Mouse (Mus musculus): ENCODE data around the gene Nol10.
A peak's percentile ranks its signal among the peaks of the same experiment; 100 is the strongest.
"Not testable (repeated sequence)": the region's sequence is repeated elsewhere in the genome, so short reads cannot be mapped to it uniquely, and the experiment has no call there.

Gene Nol10

DNA sequence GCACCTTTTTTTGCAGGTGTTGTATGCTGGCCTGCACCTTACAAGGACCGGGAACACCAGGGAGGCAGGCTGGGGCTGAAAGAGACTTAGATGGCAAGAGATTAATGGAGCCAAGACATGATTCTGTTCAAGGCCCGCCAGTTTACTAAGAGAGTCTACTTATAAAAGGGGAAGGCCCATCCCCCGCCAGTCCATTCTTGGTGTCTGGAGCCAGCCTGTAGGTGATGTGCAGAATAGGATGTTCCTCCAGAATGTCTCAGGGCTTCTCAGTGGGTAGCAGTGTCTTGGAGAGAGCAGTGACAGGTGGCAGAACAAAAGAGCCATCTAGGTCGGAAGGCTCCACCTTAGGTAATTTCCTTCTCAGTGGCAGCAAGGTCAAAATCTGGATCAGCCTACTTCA lies 111.0 kb downstream of the Nol10 start:
- not testable (repeated sequence) for DNase-seq (ENCODE audit: low spot score in 2 of 2)

DNA sequence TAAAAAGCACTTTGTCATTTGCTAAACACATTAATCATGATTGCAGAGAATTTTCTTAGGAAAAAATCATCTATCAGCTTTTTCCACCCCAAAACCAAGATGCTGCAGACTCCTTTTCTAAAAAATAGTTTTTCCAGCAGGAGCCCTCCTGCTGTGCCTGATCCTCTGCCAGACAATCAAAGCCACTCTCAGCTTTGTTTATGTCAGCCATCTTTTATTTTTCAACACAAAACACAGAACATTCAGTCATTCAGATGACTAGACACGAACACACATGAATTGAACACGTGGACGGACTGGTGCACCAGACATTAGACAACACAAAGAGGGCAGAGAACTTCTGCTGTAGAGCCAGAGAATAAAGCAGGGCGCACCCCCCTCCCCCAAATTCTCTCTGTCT lies 115.4 kb downstream of the Nol10 start:
- DNase-seq (ENCODE audit: low spot score in 2 of 2): no peak

DNA sequence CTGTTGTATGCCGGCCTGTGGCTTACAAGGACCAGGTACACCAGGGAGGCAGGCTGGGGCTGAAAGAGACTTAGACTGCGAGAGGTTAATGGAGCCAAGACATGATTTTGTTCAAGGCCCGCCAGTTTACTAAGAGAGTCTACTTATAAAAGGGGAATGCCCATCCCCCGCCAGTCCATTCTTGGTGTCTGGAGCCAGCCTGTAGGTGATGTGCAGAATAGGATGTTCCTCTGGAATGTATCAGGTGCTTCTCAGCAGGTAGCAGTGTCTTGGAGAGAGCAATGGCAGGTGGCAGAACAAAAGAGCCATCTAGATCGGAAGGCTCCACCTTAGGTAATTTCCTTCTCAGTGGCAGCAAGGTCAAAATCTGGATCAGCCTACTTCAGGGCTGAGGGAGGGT lies 116.3 kb downstream of the Nol10 start:
- not testable (repeated sequence) for DNase-seq (ENCODE audit: low spot score in 2 of 2)

DNA sequence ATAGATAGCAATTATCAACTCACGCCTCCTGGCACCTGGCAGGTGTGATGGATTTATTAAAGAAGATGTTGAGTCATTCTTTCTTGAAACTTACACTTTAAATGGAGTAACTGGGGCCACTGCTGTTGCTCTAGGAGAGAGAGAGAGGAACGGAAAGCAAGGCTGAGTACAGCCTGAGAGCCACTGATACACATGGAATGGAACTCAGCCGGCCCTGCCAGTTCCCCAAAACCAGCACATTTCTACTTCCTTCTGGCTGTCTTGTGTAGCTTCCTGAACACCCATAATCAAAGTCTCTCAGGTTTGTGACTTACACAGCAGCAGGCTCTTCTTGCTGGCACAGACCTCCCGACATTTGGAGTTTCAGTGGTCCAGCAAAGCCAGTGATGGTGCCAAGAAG lies 118.5 kb downstream of the Nol10 start:
- DNase-seq (ENCODE audit: low spot score in 2 of 2): no peak

DNA sequence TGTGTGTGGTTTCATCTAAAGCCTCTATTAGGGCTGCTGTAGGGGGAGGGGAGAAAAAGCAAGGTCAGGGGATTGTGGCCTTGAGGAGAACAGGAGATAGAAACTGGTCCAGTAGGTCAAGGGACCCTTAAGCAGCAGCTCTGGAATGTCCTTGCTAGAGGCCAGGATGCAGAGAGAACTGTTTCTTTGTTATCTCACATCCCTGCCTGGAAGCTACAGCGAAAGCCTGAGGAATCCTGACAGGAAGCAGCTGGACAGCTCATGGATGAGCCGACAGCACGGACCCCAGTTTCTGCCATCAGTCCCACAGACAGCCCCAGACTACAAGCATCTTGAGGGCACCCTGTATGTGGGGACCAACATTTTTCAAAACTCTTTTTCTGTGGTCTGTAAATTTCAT lies 120.1 kb downstream of the Nol10 start:
- no peak for DNase-seq (ENCODE audit: low spot score in 2 of 2)

DNA sequence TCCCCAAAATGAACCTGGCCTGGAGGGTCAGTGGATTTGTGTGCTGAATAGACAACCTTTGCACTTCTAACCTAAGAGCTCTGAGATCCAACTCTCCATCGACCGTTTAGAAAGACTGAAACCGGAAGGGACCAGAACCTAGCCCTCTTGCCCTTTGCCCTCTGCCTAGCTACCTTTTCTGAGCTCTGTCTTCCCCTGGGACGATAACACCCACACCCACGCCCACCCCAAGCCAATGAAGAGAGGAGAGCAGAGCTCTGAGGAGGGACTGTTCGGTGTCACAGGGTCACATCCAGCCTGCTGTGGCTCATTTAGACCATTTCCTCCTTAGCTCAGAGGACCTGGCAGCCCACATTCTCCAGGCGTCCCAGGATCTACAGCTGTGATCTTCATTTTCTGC lies 121.6 kb downstream of the Nol10 start:
- DNase-seq (ENCODE audit: low spot score in 2 of 2): no peak

DNA sequence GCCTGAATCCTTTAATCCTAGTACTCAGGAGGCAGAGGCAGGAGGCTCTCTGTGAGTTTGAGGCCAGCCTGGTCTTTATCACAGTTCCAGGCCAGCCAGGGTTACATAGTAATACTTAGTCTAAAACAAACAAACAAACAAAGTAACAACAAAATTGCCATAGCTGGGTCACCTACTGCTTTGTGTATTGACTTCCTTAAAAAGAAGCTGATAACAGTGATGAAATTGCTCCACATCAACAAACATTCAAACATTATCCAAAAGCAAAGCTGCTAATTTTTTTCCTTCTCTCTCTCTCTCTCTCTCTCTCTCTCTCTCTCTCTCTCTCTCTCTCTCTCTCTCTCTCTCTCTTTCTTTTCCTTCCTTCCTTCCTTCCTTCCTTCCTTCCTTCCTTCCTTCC lies 122.3 kb downstream of the Nol10 start:
- not testable (repeated sequence) for DNase-seq (ENCODE audit: low spot score in 2 of 2)

DNA sequence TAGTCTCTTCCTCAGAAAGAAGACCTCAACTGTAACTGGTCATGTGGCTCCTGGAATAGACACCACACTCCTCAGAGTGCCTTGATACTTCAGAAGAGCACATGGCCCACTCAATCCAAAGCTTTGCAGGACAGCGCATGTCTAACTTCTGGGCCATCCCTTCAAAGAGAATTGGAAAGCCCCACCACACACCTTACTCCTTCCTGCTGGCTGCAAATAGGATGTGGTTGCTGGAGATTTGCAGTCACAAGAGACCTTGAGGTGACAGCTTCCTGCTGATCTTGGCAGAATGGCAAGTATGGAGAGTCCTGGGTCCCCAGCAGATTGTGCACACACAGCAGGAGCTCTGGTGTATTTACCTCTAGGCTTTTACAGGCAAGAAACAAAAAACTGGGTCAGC lies 123.1 kb downstream of the Nol10 start:
- no peak for DNase-seq (ENCODE audit: low spot score in 2 of 2)

DNA sequence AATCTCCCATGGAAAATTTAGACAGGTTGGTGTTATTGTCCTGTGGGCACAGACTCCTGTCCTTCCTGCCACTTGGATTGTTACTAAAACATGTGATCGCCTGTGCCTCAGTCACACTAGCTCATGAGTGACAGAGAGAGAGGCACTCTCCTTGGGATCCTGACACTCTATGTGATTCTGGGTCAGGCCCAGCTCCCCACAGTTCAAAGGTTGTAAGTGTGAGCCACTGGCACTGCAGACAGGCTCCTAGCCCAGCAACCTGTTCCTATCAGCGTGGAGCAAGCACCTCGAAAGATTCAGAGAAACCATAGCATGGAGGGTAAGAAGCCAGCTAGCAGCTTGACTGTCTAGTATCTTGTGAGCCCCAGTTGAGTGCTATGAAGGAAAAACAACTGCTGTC lies 124.9 kb downstream of the Nol10 start:
- no peak for DNase-seq (ENCODE audit: low spot score in 2 of 2)

DNA sequence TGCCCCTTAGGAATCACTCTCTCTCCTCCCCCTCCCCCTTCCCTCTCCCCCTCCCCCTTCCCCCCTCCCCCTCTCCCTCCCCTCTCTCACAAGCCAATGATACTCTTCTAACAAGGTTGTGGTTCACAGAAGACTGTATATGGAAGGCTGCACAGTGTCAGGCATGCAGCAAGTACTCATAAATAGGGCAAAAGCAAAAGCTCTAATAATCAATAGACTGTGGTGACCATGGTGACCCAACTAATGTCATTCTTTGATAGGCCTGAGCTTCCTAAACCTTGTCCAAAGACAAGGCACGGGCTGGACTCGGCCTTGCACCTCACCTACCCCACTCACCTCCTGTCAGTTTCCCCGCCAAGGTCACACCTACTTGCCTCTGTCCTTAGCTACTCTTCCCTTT lies 125.6 kb downstream of the Nol10 start:
- no peak for DNase-seq (ENCODE audit: low spot score in 2 of 2)

DNA sequence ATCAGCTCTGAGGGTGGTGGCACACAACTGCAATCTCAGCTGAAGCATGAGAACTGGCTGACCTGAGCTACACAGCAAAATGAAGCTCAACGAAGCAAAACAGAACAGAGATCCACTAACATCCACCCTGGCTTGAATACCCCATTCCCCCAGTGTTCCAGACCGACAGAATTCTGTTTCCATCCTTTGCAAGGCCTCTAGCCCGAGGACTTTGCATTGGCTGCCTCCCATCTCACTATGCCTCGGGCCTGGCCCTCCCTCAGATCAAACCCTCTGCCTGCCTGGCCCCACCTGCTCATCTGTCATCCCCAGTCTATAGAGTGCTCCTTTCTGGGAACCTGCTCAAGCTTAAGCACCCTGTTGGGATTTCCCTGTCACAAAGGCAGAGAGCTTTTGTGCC lies 126.4 kb downstream of the Nol10 start:
- DNase-seq (ENCODE audit: low spot score in 2 of 2): no peak

DNA sequence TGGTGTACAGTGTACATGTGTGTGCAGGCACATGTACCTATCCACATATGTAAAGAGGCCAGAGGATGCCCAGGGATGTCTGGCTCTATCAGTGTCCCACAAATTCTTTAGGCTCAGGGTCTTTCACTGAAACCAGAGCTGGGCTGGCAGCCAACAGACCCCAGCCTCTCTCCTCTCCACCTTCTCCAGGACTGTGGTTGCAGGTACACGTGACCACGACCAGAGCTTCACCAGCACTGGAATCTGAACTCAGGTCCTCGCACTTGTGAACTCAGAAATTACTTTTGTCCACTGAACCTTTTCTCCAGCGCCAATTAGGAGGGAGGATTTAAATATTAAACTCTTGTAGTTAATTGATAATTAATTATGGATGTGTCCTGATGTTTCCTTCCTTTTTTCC lies 126.9 kb downstream of the Nol10 start:
- no peak for DNase-seq (ENCODE audit: low spot score in 2 of 2)

DNA sequence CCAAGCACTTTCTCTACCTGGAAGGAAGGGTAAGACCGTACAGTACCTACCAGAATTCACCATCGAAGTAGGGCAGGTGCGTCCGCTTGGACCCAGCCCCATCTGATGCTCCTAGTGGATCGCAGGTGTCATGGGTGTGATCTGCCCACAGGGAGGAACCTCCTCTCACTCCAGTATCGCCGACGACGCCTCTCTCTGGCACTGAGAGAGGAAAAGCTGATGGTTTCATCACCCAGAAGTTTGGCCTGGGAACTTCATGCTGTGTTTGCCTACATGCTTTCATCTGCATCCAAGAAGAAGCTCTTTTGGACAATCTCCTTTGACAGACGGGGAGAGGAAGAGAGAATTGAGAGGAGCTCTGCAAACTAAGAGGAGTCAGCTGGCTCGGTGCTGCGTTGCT lies 129.9 kb downstream of the Nol10 start:
- peak in 1 of 2 experiments; percentile 1 for DNase-seq (ENCODE audit: low spot score in 2 of 2)

DNA sequence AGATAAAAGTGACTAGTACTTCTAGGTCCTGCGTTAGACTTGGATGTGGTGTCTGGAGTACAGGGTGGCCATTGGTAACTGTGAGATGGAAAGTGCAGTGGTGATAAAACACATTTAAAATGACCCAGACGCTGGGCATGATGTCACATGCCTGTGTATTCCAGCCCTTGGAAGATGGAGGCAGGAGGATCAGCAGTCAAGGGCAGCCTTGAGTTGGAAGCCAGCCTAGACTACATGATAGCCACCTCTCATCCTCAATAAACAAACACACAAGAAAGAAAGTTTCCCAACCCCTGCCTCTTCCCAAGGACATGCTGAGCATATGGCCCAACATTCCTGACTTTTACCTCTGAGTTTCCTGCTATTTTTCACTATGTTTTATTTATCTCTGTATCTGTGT lies 130.6 kb downstream of the Nol10 start:
- DNase-seq (ENCODE audit: low spot score in 2 of 2): no peak
